Mouse (Mus musculus) retina, postnatal 7 days (tissue): ENCODE results near the gene Cbx6.
"Not testable (repeated sequence)": the region's sequence is repeated elsewhere in the genome, so short reads cannot be mapped to it uniquely, and the experiment has no call there.

Experiments
- DNase-seq: peaks from one replicate; pipeline ENCODE4 v3.0.0-alpha.2; 2012; ENCODE audit warnings: low read depth, low spot score

Gene Cbx6

DNA sequence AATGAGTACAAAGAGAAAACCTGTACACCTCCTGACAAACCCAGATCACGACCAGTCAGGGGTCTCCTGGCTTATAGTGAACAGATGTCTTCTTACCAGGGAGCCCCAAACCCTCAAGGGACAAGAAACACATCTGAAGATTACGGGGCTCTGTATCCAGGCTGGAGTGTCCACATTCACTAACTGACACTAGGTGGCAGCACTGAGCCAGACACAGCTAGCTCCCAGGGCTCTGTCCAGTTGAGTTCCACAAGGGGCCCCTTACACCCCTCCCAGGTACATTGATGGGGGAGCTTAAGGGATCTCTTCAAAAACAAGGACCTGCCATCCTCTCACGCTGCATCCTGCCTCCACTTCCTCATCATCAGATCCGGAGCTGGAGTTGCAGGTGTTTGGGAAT is 4.1 kb downstream of the Cbx6 start:
- DNase-seq, result peak; percentile 80

DNA sequence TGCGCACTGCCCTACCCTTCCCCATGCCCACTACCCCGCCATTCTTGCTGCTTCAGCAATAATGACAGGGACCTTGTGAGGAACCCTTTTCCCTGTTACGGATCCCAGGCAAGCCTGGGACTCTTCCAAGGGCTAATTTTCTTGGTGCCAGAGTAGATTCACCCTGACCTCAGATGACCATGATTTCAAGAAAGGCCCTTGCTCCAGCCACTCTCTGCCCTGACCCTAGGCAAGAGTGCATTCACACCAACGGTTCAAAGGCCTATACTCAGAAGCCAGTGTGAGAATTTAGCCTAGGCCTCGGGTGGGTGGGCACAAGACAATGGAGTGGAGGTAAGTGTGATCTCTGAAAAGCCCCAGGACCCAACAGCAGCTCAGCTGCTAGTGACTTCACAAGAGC is 5.1 kb downstream of the Cbx6 start:
- DNase-seq, result no peak

DNA sequence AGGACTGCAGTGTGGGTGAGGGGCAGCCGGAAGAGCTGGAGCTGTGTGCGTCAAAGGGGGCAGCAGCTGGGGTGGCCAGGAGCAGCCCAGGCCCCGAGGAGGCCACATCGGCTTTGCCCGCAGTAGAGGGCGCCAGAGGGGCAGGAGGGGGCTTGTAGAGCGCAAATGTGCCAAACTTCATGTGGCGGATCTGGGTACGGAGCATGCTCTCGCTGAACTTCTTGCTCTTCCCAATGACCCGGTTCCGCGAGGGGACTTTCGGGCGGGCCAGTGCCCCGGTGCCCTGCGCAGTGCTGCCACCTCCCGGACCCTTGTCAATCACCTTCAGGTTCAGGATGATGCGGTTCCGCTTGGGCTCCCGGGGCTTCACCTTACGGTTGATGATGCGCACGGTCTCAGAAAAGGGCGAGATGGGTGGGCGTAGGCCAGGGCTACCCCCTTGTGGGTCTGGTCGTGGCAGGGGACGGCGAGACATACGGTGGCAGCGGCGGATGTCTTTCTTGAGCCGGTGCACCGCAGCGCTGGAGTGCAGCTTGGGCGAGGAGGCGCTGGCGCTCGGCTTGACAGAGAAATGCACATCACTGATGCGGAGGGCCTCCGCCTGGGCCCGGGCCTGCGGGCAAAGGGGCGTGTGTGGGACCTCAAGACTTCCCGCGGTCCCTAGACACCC is 6.0 kb downstream of the Cbx6 start:
- DNase-seq, result no peak

DNA sequence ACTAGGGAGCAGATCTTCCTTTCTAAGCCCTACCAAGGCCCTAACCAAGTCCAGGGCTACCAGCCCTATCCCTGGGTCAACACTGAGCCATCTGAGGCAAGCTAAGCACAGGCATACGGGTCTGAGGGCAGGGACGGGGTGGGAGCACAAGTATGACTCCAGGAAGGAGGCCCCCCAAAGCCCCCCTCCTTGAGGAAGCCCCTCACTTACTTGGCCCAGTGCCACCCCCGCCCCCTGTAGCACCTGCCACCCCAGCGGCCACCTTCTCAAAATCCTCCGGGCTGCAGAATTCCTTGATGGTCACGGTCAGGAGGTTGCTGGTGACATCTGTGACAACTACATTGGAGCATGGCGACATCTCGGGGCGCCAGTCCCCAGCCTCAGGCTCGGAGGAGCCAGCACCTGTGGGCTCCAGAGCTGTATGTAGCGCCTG is 6.7 kb downstream of the Cbx6 start:
- DNase-seq, result no peak

DNA sequence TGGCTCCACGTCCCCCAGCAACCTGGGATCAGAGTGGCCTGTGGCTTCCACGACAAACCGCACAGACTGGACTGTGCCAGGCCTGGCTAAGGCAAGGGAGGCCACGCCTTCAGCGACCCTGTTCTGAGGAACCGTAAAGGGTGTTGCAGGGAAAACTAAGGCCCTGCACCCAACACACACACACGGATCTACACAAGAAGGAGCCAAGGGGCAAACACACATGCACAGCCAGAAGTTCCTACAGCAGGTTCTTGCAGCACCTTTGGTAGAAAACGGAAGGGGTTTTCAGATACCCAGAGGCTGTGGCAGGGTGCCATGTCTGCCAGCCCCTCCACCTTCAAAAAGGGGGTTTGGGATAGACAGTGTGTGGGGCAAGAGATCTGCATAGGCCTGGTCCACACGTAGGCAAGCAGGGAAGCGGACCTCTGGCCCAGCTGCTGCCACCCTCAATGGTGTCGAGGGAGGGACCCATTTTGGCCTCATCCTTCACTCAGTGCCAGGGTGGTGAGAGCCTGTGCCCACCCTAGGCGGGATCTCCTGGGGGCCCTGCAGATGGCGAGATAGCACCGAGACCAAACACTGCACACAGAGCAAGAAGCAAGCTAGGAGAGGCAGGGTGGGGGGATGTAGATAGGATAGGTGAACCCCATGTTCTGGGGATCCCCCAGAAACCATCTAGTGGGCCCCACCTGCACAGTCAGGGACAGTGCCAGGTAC is 7.3 kb downstream of the Cbx6 start:
- DNase-seq, result no peak

DNA sequence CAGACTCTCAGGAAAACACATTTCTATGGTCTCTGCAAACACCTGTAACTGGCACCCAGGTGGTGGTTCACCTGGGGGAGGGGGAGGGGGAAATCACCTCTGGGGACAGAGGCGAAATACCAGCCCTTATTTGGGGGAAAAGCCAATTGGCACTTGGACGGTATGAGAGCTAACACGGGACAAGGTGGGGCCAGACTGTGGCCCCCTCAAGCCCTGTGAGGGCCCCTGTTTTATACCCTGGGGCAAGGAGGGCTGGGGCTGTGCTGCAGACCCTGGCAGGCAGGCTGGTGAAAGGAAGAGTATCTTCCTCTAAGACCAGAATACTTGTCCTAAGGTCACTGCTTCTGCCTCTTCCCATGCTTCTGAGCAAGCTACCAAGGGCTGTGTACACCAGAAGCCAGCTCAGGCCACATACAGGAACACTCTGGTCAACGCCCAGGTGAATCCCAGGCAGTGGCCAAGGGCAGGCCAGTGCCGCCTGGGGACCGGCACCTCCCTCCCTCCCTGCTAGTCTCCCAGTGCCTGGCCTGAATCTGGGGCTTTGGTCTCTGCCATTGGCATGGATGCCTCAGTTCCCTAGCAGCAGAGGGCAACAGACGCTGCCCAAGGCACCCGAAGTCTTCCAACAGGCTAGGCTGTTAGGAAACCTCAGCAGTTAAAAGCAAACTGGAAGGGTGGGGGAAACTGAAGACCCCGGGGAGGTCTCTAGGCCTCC is 8.1 kb downstream of the Cbx6 start:
- DNase-seq, result no peak

DNA sequence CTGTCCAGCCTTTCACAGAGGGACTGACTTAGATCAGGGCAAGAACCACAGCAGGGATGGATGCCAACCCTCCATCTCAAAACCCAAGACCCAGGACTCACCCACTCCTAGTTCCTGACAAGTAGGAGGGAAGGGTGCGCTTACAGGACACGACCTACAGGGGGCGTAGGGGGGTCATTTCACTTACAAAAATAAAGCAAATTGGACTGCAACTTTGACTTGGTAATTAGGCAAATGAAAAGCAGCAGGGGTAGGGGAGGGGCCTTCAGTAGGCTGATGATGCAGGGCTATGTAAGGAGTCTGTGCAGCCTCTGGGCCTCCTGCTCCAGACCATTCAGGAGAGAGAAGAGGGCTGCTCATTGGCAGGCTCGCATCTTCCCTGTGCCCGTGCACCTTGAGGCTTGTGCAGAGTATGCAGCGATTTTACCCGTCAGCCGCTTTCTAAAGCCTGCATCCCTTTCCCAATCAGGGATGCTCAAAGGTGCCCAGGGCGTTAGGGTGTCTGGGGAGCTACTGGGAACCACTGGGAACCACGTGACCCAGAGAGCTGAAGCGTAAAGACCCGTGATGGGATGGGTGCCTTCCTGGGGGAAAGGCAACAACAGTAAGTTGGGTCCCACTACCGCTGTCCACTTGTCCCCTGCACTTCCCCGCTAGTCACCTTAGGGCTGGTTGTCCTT is 9.2 kb downstream of the Cbx6 start:
- no peak for DNase-seq

DNA sequence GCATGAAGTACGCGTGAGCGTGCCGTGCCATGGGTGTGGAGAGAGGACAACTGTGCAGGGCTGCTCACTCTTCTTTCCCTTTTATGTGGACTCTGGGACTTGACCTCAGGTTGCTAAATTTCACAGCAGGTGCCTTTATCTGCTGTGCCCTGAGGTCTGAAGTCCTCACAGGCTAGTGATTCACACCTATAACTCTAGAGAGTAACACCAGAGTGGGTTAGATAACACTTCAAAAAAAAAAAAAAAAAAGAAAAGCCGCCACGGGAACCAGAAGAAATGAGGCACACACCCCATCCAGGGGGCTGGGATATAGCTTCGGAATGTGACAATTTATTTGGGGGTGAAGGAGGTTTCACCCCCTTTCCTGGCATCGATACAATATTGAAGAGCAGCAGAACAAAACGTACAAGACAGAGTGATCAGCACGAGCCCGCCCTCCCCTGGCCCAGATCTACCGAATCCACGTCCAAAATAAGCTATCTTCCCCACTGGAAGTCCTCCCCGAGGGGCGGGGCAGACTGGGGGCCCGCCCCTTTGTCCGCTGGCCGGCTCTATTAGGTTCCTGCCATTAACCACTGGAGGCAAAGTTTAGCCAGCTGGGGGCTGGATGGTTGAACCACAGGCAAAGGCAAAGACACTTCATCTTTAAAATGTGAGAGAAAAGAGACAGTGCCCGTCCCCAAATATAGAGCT is 10.8 kb downstream of the Cbx6 start:
- DNase-seq, result no peak

DNA sequence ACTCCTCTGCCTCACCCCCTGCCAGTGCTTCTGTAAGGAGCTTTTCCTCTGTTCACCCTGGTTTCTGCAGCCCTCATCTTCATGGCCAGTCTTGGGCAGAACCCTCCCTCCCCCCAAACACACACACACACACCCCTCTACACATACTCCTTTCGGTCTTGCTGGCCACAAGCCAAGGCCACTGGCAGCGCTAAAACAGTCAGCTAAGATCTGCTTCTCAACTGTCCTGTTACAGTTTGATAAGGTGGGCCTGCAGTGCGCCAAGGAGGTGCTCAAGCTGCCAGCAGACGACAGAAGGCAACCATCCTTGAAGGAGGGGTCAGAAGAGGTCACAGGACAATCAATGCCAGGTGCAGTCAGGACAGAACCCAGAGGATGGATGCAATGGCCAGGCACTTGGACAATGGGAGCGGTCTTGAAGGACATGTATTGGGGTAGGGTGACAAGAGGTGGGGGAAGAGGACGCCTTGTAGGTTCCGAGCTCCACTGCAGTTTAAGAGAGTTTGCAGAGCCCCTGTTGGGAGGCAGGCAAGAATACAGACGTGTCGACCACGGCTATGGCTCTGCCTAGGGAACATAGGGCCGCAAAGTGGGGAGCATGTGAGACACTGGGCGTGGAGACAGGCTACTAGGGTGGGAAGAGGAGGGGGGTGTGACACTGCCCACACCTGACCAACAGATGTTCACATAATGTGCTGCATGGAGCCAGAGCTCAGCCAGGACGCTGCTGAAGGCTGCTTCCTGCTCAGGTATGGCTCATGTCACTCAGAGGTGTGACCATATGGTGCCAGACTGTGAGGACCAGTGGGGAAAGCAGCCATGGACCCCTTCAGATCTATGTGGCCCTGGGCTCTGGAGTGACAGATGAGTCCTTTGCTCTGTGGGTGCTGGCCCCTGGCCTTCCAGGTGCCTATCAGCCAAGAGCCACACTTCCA is 12.0 kb downstream of the Cbx6 start:
- no peak for DNase-seq

DNA sequence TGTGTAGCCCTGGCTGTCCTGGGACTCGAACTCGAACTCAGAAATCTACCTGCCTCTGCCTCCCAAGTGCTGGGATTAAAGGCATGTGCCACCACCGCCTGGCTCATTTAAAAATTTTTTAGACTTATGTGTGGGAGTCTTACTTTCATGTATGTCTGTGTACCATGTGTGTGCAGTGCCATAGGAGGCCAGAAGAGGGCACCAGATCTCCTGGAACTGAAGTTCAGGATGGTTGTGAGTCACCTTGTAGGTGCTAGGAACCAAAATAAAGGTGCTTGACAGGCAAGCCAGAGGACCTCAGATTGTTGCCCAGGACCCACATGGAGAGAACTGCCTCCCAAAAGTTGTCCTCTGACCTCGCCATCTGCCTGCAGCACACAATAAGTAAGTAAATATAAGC is 16.2 kb downstream of the Cbx6 start:
- DNase-seq, result no peak

DNA sequence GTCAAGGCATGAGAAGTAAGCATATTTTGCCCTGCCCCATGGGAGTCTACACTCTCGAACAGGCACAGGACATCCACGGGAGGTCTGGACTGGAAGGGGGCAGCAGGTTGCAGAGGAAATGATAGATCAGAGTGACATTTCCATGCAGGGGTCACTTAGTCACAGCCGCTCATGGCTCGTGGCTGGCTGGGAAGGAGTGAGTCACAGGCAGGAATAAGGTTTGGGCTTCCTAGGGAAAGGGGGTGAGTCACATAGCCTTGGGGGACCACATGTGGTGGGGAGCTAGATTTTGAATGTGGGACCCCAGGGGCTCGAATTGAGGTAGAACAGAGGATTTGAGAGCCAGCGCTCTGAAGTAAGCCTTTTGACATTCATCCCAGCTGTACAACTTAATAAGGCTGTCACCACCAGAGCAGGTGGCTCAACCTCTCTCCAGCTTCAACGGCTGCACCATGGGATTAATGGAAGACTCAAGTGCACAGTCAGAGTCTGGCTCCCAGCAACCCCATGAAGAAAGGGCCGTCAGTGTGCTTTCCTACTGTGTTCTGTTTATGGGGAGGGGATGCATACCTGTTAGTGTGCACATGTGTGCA is 20.7 kb downstream of the Cbx6 start:
- DNase-seq, result no peak

DNA sequence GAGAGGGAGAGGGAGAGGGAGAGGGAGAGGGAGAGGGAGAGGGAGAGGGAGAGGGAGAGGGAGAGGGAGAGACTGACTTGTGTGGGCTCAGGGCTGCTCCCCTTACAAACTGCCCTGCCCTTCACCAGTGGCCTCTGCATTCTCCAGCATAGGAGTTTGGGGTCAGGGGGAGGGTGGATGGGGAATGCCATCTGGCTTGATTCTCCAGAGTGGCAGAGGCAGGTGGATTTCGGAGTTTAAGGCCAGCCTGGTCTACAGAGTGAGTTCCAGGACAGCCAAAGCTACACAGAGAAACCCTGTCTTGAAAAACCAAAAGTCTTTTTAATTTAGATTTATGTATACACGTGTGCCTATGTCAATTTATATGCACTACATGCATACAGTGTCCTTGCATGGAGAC is 21.6 kb downstream of the Cbx6 start:
- not testable (repeated sequence) for DNase-seq

DNA sequence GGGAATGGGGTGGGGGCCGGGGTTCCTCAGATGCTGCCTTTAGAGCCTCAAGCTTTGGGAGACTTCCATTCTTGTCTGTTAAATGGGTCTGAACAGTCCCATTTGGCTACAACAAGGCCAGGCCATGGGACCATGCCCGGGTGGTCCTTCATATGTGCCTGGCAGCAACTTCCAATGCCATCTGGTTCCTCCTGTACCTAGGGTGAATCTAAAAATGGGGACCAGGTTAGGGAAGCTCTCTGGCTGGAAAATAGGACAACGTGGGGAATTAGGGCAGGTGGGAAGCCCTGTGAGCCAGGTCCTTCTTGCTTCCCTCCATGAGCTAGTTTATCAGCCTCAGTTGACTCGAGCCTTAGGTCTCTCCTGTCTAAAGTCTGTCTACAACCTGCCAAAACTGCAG is 23.5 kb downstream of the Cbx6 start:
- DNase-seq, result no peak

DNA sequence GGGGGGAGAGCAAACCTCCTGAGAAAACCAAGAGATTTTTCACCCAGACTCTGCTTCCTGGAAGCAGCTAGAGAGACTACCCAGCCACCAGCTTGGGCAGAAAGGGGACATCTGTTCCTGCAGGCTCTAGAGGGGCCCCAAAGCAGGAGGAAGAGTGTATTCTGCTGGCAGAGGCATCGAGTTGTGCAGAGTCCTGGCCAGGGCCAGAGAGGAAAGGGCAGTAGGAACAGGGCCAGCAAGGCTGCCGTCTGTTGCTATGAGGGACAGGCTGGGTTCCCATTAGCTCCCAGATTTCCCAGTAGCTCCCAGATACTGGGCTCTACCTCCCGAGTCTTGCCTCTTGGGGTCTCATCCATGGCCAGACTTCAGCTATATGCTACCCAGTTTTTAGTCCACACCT is 24.4 kb downstream of the Cbx6 start:
- DNase-seq, result no peak

DNA sequence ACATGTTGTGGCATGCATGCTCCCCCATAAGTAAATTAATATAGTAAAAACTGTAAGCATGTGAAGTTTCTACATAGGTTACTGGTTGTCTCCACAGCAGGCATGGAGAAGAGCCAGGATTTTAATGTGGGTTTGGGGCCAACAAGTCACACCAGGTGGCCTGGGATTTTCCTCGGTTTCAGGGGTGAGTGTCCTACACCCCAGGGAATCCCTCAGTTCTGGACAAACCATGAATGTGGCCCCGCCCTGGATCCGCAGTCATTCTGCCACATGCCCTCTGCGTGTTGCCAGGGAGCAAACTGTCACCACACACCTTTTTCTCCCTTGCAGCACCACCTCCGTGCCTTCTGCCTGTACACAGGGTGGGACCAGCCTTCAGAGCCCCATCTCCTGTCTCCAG is 25.8 kb downstream of the Cbx6 start:
- DNase-seq, result no peak

DNA sequence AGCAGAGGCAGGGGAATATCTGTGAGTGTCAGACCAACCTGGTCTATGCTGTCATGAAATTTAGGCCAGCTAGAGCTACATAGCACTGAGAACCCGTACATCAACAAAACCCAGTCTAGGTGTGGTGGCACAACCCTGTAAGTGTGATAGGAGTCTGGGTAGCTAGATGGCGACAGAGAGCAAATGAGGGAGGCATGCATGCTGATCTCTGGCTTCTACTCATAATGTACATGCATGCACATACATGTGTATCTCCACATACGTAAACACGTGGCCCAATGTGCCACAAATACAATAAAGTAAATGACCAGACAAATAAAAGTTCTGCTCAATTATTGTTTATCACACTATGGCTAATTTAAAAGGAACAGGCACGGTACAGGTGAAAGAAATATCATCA is 26.4 kb downstream of the Cbx6 start:
- DNase-seq, result peak; percentile 55

DNA sequence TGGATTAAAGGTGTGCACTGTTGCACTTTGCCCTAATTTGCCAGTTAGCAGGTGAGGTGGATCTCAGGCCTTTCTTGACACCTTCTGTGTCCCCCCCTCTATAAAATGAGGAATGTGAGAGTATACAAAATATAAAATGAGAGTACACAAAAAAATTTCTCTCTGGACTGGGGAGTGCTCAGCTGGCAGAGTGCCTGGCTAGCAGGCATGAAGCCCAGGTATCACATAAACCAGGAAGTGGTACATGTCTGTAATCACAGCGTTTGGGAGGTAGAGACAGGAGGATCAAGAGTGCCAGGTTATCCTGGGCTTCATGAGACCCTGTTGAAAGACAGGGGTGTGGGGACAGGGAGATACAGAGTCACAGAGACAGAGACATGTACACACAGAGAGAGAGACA is 27.4 kb downstream of the Cbx6 start:
- no peak for DNase-seq

DNA sequence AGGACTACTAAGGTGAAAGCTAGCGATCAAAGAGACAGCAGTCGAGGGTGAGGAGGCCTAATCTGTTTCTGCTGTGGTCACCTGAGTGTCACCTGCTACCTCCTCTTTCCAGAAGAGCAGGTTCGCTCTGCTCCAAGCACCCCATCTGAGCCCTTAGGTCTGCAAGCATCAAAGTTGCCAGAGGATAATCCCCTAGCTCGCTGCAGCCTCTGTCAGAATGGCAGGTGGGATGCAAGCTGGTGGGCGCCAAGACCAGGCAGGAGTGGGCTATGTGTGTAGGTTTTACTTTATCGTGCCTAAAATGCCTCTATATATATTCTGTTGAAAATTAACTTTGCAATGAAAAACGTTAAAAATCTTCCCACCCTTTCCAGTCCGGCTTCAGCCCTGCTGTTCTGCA is 29.2 kb downstream of the Cbx6 start:
- no peak for DNase-seq

DNA sequence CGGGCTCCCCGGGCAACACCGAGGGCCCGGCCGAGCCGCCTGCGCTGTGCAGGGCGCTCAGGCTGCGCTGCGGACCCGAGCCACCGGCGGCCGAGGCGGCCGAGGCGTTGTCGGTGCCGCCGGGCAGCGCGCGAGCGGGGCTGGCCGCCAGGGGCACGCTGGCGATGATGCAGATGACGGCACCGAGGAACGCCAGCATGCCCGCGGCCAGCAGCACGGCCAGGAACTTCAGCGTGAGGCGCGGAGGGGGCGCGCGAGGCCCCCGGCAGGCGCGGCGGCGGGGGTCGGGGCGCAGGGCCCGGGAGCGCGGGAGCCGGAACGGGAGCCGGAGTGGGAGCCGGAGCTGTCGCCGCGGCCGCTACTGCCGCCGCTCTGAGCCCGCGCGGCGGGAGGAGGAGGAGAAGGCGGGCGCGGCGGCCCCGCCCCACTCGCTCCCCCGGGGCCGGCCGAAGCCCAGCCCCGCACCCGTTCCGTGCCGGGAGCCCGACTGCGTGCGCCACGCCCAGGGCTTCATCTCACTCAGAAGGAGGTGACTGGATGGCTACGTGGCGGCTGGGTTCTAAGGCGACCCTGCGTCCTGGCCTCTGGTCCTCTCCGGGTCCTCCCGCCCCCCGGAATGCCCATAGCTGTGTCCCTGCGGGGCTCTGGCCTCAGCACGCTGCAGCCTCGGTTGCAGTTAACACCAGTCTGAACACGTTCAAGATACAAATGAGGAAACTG is 30.0 kb downstream of the Cbx6 start, which contains the start of gene Nptxr:
Nptxr (minus strand) TSS at position 415 of the 720 bp plus-strand sequence.
- DNase-seq, result peak; percentile 33
